Mouse (Mus musculus) left cerebral cortex, adult 9 months (tissue): ENCODE measurements at regions not wholly inside any gene's neighbourhood (a gene's known extent, or its start where the extent isn't known, plus 50 kb on each side); places are given as distances from the start of the nearest gene placed in this dataset.
A peak's percentile ranks its signal among the peaks of the same experiment; 100 is the strongest.

Experiments used
- DNase-seq, 2 experiments: peaks; one replicate each; pipeline ENCODE4 v3.0.0; 2022; ENCODE audit warnings: low spot score in 2 of 2

DNA sequence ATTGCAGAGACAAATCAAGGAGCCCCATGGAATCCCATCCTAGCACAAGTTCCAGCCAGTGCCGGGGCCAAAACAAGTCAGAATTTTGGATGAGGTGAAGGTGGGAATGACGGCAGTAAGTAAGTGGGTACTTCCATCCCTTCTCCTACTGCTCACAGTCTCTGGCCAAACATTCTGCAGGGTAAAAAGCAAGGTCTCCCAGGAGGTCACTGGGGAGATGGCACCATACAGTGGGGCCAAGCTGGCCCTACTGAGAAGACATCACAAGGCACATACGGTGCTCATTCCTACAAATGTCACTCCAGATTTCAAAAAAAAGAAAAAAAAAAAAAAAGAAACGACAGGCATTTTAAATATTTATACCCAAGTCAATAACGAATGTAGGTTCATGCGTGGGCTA is 129.6 kb downstream of the Ddx11 start:
- DNase-seq: no peak

DNA sequence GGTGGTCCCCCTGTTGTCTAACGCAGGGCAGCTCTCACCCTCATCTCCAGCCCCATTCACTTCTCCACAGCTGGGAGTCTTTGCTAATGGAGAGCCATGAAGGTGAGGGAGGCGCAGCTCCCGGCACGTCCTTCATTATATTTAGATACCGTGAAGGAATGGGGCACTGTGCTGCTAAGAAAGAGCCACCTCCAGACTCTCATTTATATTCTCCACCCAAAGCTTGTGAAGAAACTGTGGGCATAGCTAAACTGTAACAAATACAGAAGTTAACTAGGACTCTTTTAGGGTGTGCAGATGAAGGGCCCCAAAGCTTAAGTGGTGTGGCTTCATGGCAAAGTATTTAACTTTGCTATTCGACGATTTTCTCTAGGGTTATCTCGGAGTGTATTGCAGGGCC is 136.4 kb downstream of the Ddx11 start:
- DNase-seq: no peak

DNA sequence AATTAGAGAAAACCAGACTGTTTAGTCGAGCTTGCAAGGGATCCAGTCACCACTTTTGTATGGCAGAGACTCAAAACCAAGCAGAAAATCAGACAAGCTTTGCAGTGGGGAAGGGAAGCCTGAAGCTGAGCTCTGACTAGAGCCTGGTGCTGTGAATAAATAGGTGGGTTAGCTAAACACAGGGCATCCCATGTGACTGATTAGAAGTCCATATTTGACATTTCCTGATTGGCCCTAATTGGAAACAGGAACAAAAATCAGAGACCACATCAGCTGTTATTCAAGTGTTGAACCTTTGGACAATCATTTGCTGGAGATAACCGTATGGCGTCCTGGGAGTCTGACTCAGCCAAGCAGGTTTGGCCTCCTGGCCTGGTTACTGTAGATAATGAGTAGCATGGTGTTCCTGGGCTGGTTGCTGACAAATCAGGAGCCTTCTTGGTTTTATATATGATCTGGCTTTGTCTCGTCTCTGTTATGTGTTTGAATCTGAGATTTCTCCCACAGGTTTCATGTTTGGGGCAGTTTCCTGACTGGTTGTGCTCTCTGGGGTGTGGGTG is 139.4 kb downstream of the Ddx11 start:
- no peak for DNase-seq

DNA sequence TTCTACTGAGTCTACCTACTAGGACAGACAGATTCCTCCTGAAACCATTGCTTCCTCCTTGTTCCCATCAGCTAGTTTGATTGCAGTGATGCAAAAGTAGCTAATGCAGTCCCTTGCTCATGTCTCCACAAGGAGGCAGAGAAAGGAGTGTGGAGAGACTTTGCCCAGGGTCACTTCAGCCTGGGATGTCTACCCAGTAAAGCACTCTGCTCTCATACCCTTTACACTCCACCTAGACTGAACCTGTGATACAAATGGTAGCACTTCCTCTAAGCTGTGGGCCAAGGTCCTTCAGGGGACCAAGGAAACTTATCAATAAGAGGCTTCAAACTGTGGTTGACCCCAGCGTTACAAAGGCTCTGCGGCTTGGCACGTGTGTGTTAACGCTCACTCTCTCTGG is 140.1 kb downstream of the Ddx11 start:
- DNase-seq: no peak

DNA sequence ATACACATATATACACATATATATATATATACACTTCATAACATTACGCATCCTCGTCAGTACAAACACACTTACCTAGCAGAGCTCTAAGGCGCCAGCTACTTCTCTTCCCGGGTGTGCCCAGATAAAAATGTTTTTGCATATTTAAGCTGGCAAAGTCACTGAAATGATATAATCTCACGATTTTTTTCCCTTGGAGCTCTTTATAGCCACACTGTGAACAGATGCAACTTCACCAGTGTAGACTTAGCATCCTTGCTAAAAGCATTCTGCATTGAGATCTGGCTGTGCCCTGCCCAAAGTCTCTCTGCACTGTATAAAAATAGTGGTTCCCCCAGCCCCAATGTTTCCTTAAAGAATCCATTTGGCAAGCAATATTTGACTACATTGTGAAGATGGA is 143.5 kb downstream of the Ddx11 start:
- DNase-seq: peak; percentile 58 to 63

DNA sequence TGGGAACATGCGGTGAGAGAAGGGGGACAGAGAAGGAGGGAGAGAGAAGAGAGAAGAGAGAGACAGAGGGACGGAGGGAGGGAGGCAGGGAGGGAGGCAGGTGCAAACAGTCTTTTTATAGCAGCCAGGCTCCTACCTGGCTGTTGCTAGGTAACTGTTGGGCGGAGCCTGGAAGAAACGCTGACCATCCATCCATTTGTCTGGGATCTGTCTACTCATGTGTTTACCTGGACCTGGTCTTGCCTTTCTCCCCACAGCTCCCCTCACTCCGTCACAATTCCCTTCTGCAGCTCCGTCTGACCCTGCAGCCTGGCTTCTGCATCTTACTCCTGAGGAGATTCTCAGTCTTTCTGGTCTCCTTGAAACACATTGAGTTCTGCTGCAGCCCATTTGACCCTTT is 144.5 kb downstream of the Ddx11 start:
- DNase-seq: no peak

DNA sequence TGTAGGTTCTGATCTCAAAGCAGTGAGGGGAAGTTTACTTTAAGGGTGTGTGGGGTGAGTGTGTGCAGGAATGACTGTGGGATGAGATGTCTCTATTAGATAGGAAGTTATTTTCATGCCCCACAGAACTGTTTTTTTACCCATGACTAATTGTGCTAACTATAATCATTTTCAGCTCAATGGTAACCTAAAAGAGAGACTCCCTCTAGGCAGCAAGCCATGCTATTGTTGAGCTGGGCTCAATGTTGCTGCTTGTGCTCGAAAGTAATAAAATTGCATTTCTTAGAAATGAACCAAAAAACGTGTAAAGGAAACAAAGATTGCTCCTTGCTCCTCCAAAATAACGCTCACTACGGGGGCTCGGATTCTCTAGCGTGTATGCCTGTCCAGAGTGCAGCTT is 146.2 kb downstream of the Ddx11 start:
- DNase-seq: peak in 1 of 2 experiments; percentile 42

DNA sequence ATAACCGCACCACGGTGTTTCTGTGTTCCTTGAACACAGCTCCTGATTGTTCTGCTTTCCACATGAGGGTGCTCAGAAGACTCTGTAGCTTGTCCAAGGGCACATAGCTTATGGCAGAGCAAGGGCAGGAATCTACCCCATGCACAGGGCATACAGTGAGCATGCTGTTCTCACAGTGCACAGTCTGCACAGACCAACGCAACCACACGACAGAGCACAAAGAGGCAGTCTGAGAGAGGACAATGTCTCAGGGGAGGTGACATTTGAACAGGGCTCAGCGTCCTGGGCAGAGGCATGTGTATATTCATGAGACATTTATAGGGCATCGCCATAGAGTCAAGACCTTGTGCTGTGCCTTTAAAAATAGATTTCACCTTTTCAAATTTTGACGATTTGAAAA is 148.6 kb downstream of the Ddx11 start:
- DNase-seq: no peak

DNA sequence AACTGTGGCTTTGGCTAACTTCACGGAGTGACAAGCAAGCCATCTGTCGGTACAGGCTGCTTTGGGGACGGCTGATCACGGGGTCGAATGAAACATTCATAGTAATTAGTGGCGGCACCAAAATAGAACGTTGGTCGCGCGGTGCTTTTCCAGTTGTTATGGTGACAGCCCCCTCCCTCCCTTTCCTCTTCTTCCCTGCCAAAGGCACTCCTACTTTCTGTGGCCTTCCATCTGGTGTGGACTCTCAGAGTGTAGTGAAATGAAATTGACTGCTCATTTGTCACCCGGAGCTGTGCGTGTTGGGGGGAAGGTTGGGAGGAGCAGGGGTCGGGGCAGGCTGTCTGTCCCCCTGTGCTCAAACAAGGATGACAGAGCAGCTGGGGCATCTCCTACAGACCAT is 153.5 kb downstream of the Ddx11 start:
- DNase-seq: peak; percentile 69 to 85

DNA sequence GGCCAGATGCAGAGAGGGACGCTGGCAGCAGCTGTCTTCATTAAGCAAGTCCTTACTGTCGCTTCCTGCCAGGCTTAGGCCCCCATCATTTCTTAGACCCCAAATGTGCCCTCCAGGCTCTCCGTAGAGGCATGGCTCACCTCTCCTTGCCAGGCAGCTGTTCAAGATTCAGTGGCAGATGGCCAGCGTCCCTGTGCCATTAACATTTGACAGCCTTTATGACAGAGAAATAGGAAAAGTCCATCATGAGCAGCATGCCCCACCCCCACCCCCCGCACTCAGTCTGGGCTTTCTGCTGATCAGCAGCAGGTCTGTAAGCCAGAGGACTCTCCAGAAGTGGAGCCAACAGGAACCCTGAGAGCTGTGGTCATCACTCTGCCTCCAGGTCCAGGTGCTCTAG is 154.7 kb downstream of the Ddx11 start:
- no peak for DNase-seq

DNA sequence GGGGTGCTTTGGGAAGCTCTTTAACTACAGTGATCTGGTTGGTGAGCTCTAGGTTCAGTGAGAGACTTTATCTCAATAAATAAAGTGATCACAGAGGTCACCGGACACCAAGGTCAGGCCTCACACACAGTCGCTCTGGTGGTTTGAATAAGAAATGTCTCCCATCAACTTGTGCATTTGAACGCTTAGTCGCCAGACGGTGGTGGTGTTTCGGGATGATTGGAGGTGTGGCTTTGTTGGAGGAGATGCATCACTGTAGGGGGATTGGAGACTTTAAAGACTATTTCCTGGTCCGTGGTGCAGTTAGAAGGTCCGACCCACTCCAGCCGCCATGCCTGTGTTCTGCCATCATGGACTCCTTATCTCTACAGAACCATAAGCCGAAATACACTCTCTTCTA is 162.0 kb downstream of the Ddx11 start:
- no peak for DNase-seq
